Mouse (Mus musculus): ENCODE measurements around the gene Erlec1. TPM values are rescaled to one million over a fixed set of nuclear protein-coding genes. Genes with fewer than 3 reads are reported as not detected.

The Erlec1 gene
- 186 TPM for polyA plus RNA-seq (2014; fragmentation: Illumina TruSeq; extraction: RNeasy Lipid Tissue Mini Kit (QIAGEN cat#74804); ENCODE audit: low read depth, low replicate concordance)

DNA sequence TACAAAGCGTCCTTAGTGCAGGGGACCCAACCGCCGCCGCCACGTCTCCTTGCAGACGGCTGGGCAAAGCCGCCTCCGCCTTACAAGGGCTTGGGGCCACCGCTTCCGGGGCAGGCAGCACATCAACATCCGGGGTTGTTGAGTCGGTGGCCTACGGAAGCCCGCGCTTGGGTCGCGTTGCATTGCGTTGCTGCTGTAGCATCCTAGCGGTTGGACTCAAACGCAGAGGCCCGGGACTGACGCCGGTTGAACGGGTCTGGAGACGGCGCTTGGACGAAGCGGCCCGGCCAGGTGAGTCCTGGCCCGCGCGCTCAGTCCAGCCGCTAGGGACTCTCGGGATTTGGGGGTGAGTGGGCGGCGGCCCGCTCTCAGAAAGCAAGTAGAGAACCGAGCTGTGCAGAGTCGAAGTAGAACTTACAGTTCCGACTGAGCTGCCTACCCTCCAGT is at the start of gene Erlec1:
Gene Erlec1 (minus strand): TSS at position 57 of the 447 bp plus-strand sequence.

GRCm38 (mm10) chr11:30985877-30986624 is 31.9 kb upstream of the Erlec1 start, which contains the start of gene Chac2:
Chac2 (minus strand) TSS chr11:30986350.

GRCm38 (mm10) chr11:30885171-30885871 is 68.8 kb downstream of the Erlec1 start, which contains the start of the genes Gpr75 and Asb3:
Gpr75 (plus strand) TSS chr11:30885358.
Asb3 (plus strand) TSS chr11:30885416.

Other genes starting within 250 kb of the Erlec1 start
- 621 TPM for gene Psme4, start 182.6 kb downstream of the Erlec1 start, polyA plus RNA-seq (2014; fragmentation: Illumina TruSeq; extraction: RNeasy Lipid Tissue Mini Kit (QIAGEN cat#74804); ENCODE audit: low read depth, low replicate concordance)
- 0.24 TPM for gene Gpr75, start 69.0 kb downstream of the Erlec1 start, polyA plus RNA-seq (2014; fragmentation: Illumina TruSeq; extraction: RNeasy Lipid Tissue Mini Kit (QIAGEN cat#74804); ENCODE audit: low read depth, low replicate concordance)
- 37.6 TPM for gene Asb3, start 68.9 kb downstream of the Erlec1 start, polyA plus RNA-seq (2014; fragmentation: Illumina TruSeq; extraction: RNeasy Lipid Tissue Mini Kit (QIAGEN cat#74804); ENCODE audit: low read depth, low replicate concordance)
- 13.6 TPM for gene Chac2, start 32.0 kb upstream of the Erlec1 start, polyA plus RNA-seq (2014; fragmentation: Illumina TruSeq; extraction: RNeasy Lipid Tissue Mini Kit (QIAGEN cat#74804); ENCODE audit: low read depth, low replicate concordance)
- not detected for gene Gm17332, start 228.1 kb upstream of the Erlec1 start, polyA plus RNA-seq (2014; fragmentation: Illumina TruSeq; extraction: RNeasy Lipid Tissue Mini Kit (QIAGEN cat#74804); ENCODE audit: low read depth, low replicate concordance)